17 mouse cellular contexts compared by ENCODE assay signal in genomic region chr4:34771652-34772371, GRCm38 (mm10). TPM values are rescaled to one million over a fixed set of nuclear protein-coding genes. Genes with fewer than 3 reads are reported as not detected.
DNase-seq lines count a peak whose midpoint lies in the region; ATAC-seq and TF ChIP-seq lines count a peak whose summit lies in the region.
"Had no signal": no experiment of that assay in that cellular context is flagged by ENCODE, and none has a peak within 500 bp of the region (broad histone marks: within the 10 kb centered on the region; RNA-seq: fewer than 3 reads in every experiment).

No protein-coding gene starts in this region.

- TF ChIP-seq POLR2A in kidney, adult 2 months (IDR thresholded peaks at IDR 0.05; ENCODE audit: low read depth, low read length) = no peak

- 6% methylated on average over 8 of the region's 8 CpGs for WGBS in forebrain, embryonic 11.5 days
- WGBS in forebrain, postnatal 0 days = 7% methylated on average over 8 of the region's 8 CpGs
- WGBS in midbrain, embryonic 11.5 days = 4% methylated on average over 8 of the region's 8 CpGs
- WGBS in kidney, adult 2 months = 39% methylated on average over 8 of the region's 8 CpGs

- H3K4me3 ChIP-seq in forebrain, embryonic 11.5 days (ENCODE audit: low read depth, low read length) = no peak overlapping the region
- no peak overlapping the region for H3K4me3 ChIP-seq in forebrain, postnatal 0 days (ENCODE audit: low read depth, low read length)
- H3K4me3 ChIP-seq in midbrain, embryonic 11.5 days (ENCODE audit: low read depth, low read length) = no peak overlapping the region
- H3K4me3 ChIP-seq in kidney, adult 2 months (ENCODE audit: insufficient read depth, low read depth, low read length) = no peak overlapping the region

- no peaks in the 10 kb centered on the region for H3K9me3 ChIP-seq in forebrain, embryonic 11.5 days (ENCODE audit: control insufficient read depth, low read length)
- no peaks in the 10 kb centered on the region for H3K9me3 ChIP-seq in forebrain, postnatal 0 days (ENCODE audit: low read length)
- no peaks in the 10 kb centered on the region for H3K9me3 ChIP-seq in midbrain, embryonic 11.5 days (ENCODE audit: control insufficient read depth, low read length)

- H3K27me3 ChIP-seq in forebrain, embryonic 11.5 days (ENCODE audit: control insufficient read depth, insufficient read depth, low read length) = no peaks in the 10 kb centered on the region
- H3K27me3 ChIP-seq in forebrain, postnatal 0 days (ENCODE audit: insufficient read depth, low read length) = no peaks in the 10 kb centered on the region
- no peaks in the 10 kb centered on the region for H3K27me3 ChIP-seq in midbrain, embryonic 11.5 days (ENCODE audit: control insufficient read depth, insufficient read depth, low read length)
- no peaks in the 10 kb centered on the region for H3K27me3 ChIP-seq in kidney, adult 2 months (replicated peaks; ENCODE audit: control insufficient read depth, insufficient read depth, low read length)

- peak; percentile 70 for ATAC-seq in forebrain, embryonic 11.5 days (replicated peaks; ENCODE audit: low FRiP score)
- ATAC-seq in forebrain, postnatal 0 days = no peak
- ATAC-seq in midbrain, embryonic 11.5 days (ENCODE audit: low FRiP score) = peak; percentile 83

- H3K4me2 ChIP-seq in forebrain, embryonic 11.5 days (ENCODE audit: low read depth, low read length, severe bottlenecking) = 0 out of 2 replicates have a peak overlapping the region, but pooled peaks have one; percentile 8
- no peak overlapping the region for H3K4me2 ChIP-seq in forebrain, postnatal 0 days (ENCODE audit: low read depth)
- H3K4me2 ChIP-seq in midbrain, embryonic 11.5 days = no peak overlapping the region

- H3K9ac ChIP-seq in forebrain, embryonic 11.5 days (ENCODE audit: low read length) = no peak overlapping the region
- H3K9ac ChIP-seq in forebrain, postnatal 0 days = no peak overlapping the region
- no peak overlapping the region for H3K9ac ChIP-seq in midbrain, embryonic 11.5 days (ENCODE audit: low read length)

- H3K4me1 ChIP-seq in forebrain, embryonic 11.5 days (replicated peaks; ENCODE audit: control insufficient read depth, insufficient read depth, low read length) = peaks cover 4% of the 10 kb centered on the region; the same call in 1 of the 2 replicates
- no peaks in the 10 kb centered on the region for H3K4me1 ChIP-seq in forebrain, postnatal 0 days (ENCODE audit: insufficient read depth)
- peaks cover 9% of the 10 kb centered on the region for H3K4me1 ChIP-seq in midbrain, embryonic 11.5 days (ENCODE audit: control insufficient read depth, insufficient read depth, low read length)
- H3K4me1 ChIP-seq in kidney, adult 2 months (ENCODE audit: control insufficient read depth, insufficient read depth, low read length) = no peaks in the 10 kb centered on the region

- peak; percentile 57 for DNase-seq in forebrain, embryonic 11.5 days (ENCODE audit: low spot score)
- DNase-seq in forebrain, postnatal 0 days = no peak
- DNase-seq in testis, postnatal 10 days (ENCODE audit: low spot score) = peak; percentile 46
- no peak for DNase-seq in testis, postnatal 14 days (ENCODE audit: low spot score)
- DNase-seq in midbrain, embryonic 11.5 days (ENCODE audit: low spot score, missing footprints) = peak; percentile 90
- peak; percentile 69 for DNase-seq in retina, postnatal 7 days (ENCODE audit: low read depth, low spot score)
- no peak for DNase-seq in heart, adult 9 months (ENCODE audit: low spot score in 2 of 2)
- no peak for DNase-seq in kidney, adult 2 months
- DNase-seq: adrenal gland, postnatal 36 days; cerebellum, adult 9-11 months; gastrocnemius, postnatal 25 days; kidney, adult 18-20 months; left cerebral cortex, postnatal 4 days had no signal

- no peak overlapping the region for H3K27ac ChIP-seq in forebrain, embryonic 11.5 days (ENCODE audit: low read depth, low read length)
- H3K27ac ChIP-seq in forebrain, postnatal 0 days (ENCODE audit: low read depth, low read length) = no peak overlapping the region
- peak overlapping the region; percentile 45 for H3K27ac ChIP-seq in midbrain, embryonic 11.5 days (ENCODE audit: low read depth, low read length)
- H3K27ac ChIP-seq in kidney, adult 2 months (ENCODE audit: insufficient read depth, low read depth, low read length) = no peak overlapping the region

- no peak for TF ChIP-seq CTCF in forebrain, postnatal 0 days (IDR thresholded peaks at IDR 0.05; ENCODE audit: low read depth)
- no peak for TF ChIP-seq CTCF in kidney, adult 2 months (conservative IDR thresholded peaks at IDR 0.05; ENCODE audit: insufficient read depth, insufficient read length, low read depth, low read length)

- no peaks in the 10 kb centered on the region for H3K36me3 ChIP-seq in forebrain, embryonic 11.5 days (ENCODE audit: control insufficient read depth, insufficient read depth, low read length)
- peaks cover 18% of the 10 kb centered on the region; the same call in 1 of the 2 replicates for H3K36me3 ChIP-seq in forebrain, postnatal 0 days (ENCODE audit: insufficient read depth)
- H3K36me3 ChIP-seq in midbrain, embryonic 11.5 days (ENCODE audit: control insufficient read depth, insufficient read depth, low read length) = no peaks in the 10 kb centered on the region
- peaks cover 2% of the 10 kb centered on the region for H3K36me3 ChIP-seq in kidney, adult 2 months (ENCODE audit: control insufficient read depth, insufficient read depth, low read length)

RNA-seq across cellular contexts. Expression of gene Smim8, which starts 6.4 kb away (rescaled TPM):
- 42.1 and 48.9 TPM in 2 replicates for polyA plus RNA-seq in forebrain, embryonic 11.5 days (2014; fragmentation: Nextera tagmentation; extraction: Ambion mirVana)
- 28.0 and 30.7 TPM in 2 replicates for total RNA-seq in forebrain, postnatal 0 days (2014; rRNA removed)
- 54.9 and 66.4 TPM in 2 replicates for polyA plus RNA-seq in forebrain, postnatal 0 days (2015; fragmentation: Nextera tagmentation; extraction: Ambion mirVana)
- 46.0 and 51.8 TPM in 2 replicates for polyA plus RNA-seq in midbrain, embryonic 11.5 days (2014; fragmentation: Nextera tagmentation; extraction: Ambion mirVana)
- polyA plus RNA-seq in kidney, adult 2 months (2012; rRNA removed) = 8.5 and 13.2 TPM in 2 replicates

RNA-seq across cellular contexts. Expression of gene Gm136, which starts 15.7 kb away (rescaled TPM):
- polyA plus RNA-seq in forebrain, embryonic 11.5 days (2014; fragmentation: Nextera tagmentation; extraction: Ambion mirVana) = not detected in 2 replicates
- total RNA-seq in forebrain, postnatal 0 days (2014; rRNA removed) = not detected in 2 replicates
- 0.23 TPM in 1 of 2 replicates, not detected in the other for polyA plus RNA-seq in forebrain, postnatal 0 days (2015; fragmentation: Nextera tagmentation; extraction: Ambion mirVana)
- polyA plus RNA-seq in midbrain, embryonic 11.5 days (2014; fragmentation: Nextera tagmentation; extraction: Ambion mirVana) = not detected in 2 replicates
- polyA plus RNA-seq in kidney, adult 2 months (2012; rRNA removed) = not detected in 2 replicates
- total RNA-seq: adrenal gland, postnatal 36 days; gastrocnemius, postnatal 25 days; layer of hippocampus, adult 8-10 months had no signal
- polyA plus RNA-seq: heart, postnatal 0 days; spleen, adult 2 months; thymus, postnatal 0 days had no signal

RNA-seq across cellular contexts. Expression of gene Cfap206, which starts 41.8 kb away (rescaled TPM):
- polyA plus RNA-seq in forebrain, embryonic 11.5 days (2014; fragmentation: Nextera tagmentation; extraction: Ambion mirVana) = 0.88 and 1.2 TPM in 2 replicates
- total RNA-seq in forebrain, postnatal 0 days (2014; rRNA removed) = 5.7 and 6.2 TPM in 2 replicates
- 5.7 and 6.3 TPM in 2 replicates for polyA plus RNA-seq in forebrain, postnatal 0 days (2015; fragmentation: Nextera tagmentation; extraction: Ambion mirVana)
- polyA plus RNA-seq in midbrain, embryonic 11.5 days (2014; fragmentation: Nextera tagmentation; extraction: Ambion mirVana) = 0.48 and 0.99 TPM in 2 replicates
- polyA plus RNA-seq in kidney, adult 2 months (2012; rRNA removed) = 0.17 and 0.20 TPM in 2 replicates
- total RNA-seq: gastrocnemius, postnatal 25 days had no signal
- polyA plus RNA-seq: heart, postnatal 0 days; spleen, adult 2 months had no signal

Comparison
In these comparisons a context has a peak if more than half of its experiments do, and no peak if none do; other contexts are left out.
1. DNase-seq: peak in forebrain, embryonic 11.5 days (single experiment), testis, postnatal 10 days (single experiment), midbrain, embryonic 11.5 days (single experiment) and retina, postnatal 7 days (single experiment); none in forebrain, postnatal 0 days (single experiment), testis, postnatal 14 days (single experiment), heart, adult 9 months (0 of 2) and kidney, adult 2 months (single experiment).